Mouse (Mus musculus) heart, adult 11 months (tissue): ENCODE measurements around the gene Ddx54.
A peak's percentile ranks its signal among the peaks of the same experiment; 100 is the strongest.

ENCODE experiments used
- DNase-seq: peaks from one replicate; pipeline ENCODE4 v3.0.0; 2022

Ddx54 gene

DNA sequence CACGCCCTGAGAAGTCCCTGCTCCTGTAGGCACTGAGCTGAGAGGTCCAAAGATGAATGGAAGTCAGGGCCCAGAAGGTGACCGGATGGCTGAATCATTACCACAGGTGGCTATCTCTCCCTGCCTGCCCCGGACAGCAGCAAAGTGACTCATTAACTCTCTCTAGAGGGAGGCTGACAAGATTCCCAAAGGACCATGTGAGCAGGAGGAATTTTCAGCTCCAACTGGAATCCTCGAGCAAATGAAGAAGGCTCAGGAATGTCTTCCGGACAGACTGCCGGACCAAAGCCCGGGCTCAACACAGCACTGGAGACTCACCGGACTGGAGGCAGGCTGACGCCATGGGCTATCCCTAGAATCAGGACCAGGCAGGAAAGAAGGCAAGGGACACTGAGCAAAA lies 30.5 kb upstream of the Ddx54 start:
- DNase-seq, result peak; percentile 94

DNA sequence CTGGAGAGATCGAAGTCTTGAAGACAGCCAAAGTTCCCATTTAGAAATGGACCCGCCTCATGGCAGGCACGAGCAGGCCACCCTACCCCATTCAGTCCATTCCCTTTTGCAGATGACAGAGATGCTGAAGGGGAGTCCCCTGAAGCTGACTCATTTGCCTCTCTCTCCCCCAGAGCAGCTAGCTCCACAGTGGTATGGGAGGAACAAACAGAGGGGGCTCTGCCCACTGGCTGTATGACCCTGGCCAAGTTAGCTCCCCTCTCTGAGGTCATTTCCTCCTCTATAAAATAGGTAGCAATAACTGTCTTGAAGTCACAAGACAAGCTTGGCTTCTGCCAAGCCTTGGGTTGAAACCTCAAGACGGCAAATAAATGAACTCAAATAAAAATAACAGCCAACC lies 29.0 kb upstream of the Ddx54 start:
- DNase-seq, result no peak

DNA sequence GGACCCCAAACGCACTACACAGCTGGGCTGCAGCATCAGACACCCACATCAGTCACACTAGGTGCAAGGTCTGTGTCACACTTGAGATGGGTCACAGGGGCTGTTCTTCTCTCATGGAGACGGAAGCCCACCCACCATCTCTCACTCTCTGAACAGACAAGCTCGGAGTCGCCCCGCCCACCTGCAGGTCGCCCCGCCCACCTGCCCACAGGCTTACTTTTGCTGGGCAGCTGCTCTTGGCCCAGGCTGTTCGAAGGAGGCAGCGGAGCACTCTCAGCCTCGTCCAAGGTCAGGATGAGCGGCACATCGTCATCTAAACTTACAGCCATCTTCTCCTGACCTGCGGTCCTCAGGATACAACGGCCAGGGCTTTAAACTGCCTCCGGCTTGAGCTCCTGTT lies 27.6 kb upstream of the Ddx54 start:
- DNase-seq, result no peak

DNA sequence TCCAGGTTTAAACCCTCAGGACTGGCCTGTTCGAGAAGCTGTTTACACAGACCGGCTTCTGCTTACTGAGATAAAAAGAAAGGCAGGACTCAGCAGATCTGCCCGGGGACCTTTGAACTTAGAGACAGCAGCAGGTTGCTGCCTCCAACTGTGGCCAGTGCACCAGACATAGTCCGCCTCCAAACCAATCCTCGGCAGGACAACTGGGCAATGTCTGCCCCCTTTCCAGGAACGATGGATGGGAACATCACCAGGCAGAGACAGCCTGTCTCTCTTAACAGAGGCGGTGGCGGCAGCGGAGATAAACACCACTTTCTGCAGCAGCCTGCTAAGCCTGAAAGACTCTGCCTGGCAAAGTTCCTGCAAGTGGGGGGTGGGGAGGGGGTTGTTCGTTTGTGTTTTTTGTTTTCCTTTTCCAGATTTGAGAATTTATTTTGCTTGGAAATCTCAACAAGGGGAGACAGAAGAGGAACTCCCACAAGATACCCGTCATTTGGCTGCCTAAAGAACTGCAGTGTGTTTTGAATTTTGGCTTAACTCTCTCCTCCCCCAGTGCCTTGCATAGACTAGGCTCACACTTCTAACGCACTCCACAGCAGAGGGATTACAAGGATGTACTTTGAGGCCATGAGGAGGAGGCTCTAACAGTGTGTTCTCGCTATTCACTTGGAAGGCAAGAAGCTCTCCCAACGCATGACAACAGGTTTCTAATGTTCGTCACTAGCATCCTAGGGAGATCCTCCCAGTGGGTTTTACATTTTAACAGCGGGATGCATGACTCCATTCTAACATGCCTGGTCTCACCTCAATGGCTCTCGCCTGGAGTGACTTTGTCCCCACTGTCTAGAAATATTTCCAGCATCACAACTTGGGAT lies 25.6 kb upstream of the Ddx54 start:
- DNase-seq, result peak; percentile 95

DNA sequence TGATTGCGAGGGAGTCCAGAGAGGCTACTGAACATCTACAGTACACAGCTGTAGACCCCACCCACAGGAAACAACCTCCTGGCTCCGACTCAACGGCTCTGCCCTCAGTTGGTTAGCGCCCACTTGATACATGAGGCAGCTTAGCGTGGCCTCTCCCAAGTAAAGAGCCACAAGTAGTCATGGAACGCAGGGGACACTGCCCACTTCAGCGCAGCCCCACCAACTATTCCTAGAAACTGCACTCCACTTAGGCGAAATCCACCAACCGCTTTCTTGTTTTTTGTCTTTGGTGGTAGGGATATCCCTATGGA lies 25.0 kb upstream of the Ddx54 start:
- DNase-seq, result peak; percentile 98

DNA sequence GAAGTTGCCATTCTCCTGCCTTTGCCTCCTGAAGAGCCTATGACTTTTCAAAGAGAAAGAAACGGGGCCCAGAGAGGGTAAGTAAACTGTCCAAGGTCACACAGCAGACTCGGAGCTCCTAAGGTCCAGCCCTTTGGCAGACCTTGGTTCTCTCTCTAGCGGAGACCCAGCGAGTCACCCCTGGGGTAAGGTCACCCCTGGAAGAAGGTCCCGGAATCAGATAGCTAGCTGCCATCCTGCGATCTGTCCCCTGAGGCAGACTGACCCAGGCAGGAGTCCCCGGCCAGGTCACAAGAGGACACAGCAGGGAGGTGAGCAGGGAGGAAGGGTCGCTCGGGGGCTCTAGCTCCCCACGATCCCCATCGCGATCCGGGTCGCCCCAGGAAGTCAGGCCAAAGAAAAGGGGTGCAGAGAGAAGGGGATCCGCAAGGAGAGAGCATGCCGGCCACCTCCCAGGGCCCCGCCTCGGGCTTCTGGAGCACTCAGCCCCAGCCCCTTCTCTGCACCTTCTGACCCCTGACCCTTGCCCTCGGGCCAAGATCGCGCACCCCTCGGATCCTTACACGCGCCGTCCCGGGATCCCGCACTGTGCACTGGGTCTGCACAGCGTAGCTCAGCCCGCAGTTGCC lies 24.5 kb upstream of the Ddx54 start:
- no peak for DNase-seq

DNA sequence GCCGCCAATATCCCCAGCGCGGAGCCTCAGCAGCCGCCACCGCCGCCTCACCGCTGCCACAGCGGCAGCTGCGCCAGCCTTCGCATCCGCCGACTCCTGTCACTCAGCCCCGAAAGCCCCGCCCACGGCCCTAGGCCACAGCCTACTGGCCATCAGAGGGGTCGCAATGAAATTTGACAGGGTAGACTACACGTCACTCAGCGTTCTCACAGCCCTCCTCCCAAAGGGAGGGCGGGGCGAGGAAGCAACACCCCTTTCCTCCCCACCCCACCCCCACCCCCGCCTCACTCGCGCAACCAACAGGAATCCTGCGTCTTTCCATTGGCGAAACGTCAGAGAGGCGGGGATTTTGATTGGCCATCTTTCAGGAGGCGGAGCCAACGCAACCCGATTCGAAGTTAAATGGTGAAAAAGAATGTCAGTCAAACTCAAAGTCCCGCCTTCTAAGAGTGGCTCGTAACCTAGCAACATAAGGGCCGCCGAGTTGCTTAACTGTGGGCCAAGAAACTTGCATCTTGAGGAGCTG lies 23.9 kb upstream of the Ddx54 start, which contains the start of the genes Tpcn1 and Iqcd:
Gene Tpcn1, minus strand, starts transcription at position 105 of the 526 bp plus-strand sequence.
Gene Iqcd, plus strand, starts transcription at position 448 of the 526 bp plus-strand sequence.
- peak; percentile 100 for DNase-seq

DNA sequence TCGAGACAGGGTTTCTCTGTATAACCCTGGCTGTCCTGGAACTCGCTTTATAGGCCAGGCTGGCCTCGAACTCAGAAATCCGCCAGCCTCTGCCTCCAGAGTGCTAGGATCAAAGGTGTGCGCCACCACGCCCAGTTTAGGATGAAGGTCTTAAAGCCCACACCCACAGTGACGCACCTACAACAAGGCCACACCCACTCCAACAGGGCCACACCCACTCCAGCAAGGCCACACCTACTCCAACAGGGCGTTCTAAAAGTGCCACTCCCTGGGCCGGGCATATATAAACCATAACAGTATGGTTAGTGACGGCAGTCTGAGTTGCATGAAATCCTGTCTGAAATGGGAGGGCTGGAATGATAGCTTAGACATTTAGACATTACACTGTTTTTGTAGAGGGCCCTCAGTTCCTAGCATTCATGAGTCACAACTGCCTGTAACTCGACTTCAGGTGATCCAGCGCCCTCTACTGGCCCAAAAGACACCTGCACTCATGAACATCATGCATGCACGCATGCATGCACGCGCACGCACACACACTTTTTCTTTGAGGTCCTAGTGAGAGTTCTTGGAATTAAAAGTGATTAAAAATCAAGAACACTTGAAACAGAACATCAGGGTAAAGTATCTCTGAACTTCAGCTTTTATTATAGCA lies 22.1 kb upstream of the Ddx54 start:
- no peak for DNase-seq

DNA sequence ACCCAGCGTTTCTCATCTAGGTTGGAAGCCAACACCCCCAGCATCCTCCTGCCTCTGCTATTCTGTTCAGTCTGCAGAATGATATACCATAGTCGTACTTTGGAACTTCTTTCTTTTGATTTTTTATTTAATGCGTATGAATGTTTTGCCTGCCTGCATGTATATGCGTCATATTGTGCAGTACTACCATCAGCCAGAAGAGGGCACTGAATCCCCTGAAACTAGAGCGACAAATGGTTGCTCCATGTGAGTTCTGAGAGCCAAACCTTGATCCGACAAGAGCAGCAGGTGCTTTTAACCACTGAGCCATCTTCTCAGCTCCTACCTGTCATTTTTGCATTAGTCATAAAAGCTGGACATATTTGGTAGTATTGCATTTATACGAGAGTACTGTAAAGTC lies 20.4 kb upstream of the Ddx54 start:
- DNase-seq, result no peak

DNA sequence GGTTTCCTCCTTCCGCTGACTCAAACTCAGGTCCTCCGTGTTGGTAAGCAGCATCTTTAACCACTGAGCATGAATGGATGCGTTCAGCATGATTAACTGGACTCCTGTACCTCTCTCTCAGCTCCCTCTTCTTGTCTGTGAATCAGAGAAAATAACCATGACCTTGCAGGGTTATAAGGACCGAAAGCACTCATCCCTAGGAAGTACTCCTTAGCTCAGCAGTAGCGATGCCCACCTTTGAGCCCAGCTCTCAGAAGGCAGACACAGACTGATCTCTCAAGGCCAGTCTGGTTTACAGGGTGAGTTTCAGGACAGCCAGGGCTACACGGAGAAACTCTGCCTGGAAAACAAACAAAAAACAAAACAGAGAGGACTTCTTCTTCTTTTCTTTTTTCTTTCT lies 18.1 kb upstream of the Ddx54 start:
- DNase-seq, result no peak

DNA sequence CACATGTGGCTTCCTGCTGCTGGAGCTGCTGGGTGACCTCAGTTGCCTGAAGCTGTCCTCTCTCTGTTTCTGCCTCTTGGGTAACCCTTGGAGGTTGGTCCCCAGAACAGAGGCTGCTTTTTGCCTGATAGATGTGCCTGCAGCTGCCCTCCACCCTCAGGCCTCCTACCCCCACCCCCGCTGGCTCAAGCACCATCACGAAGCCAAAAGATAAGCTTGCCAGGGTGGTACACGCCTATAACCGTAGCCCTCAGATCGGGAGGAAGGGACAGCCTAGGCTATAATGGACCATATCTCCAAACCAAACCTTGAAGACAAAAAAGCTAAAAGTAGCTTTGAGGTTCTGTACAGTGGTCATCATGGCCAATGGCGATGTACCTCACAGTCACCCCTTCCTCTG lies 12.9 kb upstream of the Ddx54 start:
- no peak for DNase-seq

DNA sequence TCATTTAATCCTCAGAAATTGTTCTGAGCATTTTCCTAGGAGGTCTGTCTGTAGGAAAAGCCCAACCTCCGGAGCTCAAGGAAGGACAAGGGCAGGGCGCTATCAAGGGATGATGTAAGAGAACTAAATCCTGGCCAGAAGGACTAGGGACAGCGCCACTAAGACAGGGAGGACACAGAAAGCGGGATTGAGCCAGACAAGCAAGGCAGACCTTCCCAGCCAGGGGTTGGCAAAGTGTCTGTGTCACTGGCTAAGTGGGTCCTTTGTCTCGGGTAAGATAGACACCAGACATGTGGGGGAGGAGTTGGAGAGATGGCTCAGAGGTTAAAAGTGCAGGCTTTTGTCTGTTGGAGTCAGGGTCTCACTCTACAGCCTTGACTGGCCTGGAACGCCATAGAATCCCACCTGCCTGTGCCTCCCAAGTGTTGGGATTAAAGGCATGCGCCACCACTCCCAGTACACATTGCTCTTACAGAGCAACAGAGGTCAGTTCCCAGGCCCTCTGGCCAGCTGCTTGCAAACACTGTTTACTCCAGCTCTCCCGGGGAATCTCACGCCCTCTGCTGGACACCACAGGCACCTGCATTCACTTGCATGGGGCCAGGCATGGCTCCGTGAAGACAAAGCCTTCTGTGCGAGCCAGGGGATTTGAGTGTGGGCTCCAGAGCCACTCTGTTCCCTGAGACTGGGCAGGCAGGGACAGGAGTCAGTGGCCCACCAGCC lies 11.4 kb upstream of the Ddx54 start:
- DNase-seq, result peak; percentile 94

DNA sequence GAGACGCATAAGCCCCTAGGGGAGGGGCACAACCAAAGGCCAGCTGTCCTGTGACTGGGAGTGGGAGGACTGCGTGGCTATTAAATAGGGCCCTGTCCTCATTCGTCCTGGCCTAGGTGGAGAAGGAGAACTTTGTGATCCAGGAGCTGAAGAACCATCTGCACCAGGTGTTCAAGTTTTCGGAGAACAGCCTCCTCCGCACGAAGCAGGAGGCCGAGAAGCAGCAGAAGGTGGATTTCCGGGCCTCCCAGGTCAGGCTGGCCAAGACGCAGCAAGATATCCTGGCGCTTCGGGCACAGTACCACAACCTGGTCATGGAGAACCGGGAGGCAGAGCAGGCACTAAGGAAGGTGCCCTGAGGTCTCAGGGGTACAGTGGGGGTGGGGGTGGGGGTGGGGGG lies 10.3 kb upstream of the Ddx54 start:
- DNase-seq, result no peak

DNA sequence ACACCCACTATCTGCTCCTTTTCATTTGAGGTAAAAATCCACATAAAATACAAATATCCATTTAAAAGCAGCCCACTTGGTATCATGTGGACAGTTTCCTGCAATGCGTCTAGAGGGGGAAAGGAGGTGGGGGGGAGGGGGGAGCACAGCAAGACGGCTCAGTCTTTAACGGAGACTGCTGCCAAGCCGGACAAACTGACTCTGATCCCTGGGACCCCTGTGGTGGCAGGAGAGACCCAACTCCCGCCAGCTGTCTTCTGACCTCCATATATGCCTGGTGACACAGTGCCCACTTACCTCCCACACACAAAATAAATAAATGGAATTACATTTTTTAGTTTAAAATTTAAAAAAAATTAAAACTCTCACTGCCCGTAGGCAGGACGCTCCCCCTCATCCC lies 9.0 kb upstream of the Ddx54 start:
- no peak for DNase-seq

DNA sequence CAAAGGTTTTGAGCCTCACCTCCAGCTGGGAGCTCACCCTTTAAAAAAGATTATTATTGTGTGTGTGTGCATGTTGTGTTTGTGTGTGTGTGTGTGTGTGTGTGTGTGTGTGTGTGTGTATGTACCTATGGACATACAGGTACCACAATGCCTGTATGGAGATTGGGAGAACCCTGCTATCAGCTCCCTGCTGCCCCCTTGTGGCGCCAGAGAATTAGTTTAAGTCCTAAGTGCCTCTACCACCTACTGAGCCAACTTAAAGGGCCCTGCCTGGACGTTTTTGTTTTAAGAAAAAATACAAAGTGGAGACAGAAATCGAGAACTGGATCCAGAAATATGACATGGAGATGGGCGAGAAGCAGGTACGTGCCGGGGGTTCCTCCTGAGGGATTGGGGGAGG lies 7.7 kb upstream of the Ddx54 start:
- DNase-seq, result peak; percentile 96

DNA sequence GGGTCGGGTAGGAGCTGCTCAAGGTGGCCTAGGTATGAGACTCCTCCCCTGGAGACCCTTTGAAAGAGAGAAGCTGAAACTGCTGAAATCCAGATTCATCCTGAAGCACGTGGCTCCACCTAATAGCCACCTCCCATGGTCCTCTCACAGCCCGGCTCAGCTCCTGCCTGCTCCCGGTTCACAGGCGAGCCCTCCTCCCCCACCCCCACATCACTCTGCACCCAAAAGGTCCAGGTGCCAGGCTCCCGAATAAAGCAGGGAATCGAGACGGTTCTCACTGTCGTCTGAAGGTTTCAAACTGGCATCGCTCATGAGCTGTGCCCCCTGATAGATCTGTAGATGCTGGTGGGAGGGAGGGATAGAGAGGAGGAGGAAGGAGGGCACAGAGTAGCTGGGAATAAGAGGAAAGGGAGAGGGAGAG lies 7.3 kb upstream of the Ddx54 start:
- peak; percentile 94 for DNase-seq

DNA sequence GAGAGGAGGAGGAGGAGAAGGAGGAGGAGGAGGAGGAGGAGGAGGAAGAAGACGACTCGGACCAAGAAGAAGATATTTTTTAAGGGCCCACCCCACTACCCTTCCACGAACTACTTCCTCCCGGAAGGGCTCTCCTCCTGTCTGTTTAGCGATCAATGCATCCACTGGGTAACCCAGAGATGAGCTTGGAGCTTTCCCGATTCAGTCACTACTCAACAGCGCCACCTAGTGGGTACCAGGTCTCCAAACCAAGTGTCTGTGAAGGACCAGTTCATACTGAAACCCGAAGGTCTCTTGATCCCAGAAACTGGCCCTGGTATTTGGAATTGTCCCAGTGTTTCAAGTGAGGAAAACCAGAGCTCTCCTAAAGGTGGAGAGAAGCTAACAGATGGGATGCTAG lies 6.9 kb upstream of the Ddx54 start:
- DNase-seq, result peak; percentile 98

DNA sequence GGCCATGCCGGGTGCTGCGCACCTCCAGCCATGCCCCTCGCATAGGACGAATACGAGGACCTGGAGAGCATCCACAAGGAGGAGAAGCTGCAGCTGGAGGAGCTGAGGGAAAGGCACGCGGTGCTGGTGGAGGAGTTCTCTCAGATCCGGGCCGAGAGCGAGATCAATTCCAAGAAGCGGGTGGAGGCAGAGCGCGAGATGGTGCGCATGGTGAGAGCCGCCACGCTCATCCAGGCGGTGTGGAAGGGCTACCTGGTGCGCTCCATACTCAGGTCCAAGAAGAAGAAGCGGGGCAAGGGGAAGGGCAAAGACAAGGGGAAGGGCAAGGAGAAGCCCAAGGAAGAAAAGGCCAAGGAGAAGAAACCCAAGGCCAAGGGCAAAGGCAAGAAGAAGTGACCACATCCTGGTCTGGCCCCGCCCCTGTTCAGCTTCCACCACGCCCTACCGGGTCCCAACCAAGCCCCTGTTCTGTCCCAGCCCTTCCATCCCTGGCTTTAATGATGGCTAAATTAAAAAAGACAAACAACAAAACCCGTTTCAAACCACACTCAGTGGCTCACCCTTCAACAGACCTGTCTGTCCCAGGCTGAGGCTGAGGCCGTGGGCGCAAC lies 5.8 kb upstream of the Ddx54 start:
- DNase-seq, result peak; percentile 91

DNA sequence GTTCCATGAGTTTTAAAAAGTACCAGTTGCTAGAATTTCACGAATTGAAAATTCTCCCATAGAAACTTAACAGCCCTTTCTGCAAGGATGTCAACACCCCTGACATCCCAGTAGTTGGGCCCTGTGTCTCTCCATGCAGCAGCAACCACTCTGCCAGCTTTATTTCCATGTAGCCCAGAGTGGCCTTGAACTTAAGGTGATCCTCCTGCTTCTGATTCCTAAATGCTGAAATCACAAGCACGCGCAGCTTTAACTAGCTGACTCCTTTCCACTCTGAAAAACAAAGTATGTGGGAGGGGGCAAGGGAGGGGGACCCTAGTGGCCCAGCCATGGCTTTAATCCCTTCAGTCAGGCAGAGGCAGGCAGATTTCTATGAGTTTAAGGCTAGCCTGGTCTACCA lies 5.2 kb upstream of the Ddx54 start:
- no peak for DNase-seq

DNA sequence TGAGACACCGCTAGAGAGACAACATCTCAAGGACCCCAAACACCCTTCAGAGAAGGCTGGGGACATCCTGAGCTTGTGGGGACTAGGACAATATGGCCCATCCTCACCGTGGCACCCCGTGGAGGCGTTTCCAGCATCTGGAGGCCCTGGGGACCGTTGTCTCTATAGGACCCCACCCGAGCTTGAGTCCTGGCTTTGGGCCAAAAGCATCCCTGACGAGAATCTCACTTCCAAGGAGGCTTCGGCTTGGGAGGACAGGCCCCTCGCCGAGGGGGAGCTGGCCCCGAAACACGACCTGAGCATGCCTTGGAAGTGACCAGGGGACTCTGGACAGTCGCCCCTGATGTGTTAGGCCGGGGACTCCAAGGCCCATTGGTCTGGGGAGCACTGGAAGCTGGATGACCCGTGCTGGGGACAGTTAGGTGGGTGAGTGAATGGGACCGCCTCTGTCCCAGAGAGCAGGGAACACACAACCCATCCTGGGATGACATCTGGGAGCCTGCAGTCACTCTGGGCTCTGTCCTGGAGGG lies 3.2 kb upstream of the Ddx54 start:
- no peak for DNase-seq

DNA sequence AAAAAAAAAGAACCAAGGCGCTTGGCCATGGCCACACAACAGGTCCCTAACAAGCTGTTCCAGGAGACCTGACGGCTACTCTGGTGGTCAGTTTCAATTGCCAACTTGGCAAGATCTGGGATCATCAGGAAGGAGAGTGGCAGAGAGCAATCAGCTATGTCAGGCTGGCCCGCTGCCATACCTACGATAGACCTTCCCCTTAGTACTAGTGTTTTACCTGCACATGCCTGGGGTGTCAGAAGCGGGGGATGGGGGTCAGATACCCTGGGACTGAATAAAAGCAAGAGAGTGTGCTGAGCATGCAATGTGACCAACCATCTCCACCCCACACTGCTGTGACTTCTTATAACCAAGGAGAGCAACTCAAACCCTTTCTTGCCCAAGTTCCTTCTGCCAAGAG lies 1.6 kb upstream of the Ddx54 start:
- peak; percentile 93 for DNase-seq

DNA sequence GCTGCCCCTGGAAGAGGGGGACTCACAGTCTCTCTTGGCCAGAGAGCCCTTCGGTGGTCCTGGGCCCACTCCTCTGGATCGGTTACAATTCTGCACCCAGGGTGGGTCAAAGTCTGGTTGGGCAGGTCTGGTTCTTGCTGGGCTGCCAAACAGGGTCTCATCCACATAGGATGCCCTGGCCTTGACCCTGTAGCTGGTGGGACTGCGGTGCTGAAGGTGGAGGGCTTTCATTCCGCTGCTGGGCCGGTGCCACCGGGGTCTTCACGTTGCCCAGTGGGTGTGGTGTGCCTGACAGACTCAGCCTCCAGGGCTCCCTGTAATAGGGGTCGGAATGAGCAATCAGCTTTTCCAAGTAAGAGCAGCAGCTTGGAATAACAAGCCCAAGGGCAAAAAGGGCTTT lies 1.1 kb upstream of the Ddx54 start:
- peak; percentile 94 for DNase-seq
